Mouse (Mus musculus) left cerebral cortex, adult 2 months (tissue): ENCODE data around the gene Cdipt. TPM values are rescaled to one million over a fixed set of nuclear protein-coding genes. Genes with fewer than 3 reads are reported as not detected.

Experiments used
- DNase-seq, 2 experiments: peaks; one replicate each; pipeline ENCODE4 v3.0.0; 2021 to 2022; ENCODE audit warnings: low spot score in 2 of 2, mixed read lengths in 1 of 2; ENCODE audit errors: extremely low spot score in 1 of 2
- H3K27ac ChIP-seq: fragments of 200-600 bp; 2 replicates; pipeline ENCODE4 v1.8.1; 2022
- H3K4me3 ChIP-seq: fragments of 200-600 bp; 2 replicates; pipeline ENCODE4 v1.8.1; 2022
- CTCF ChIP-seq: fragments of 200-600 bp; IDR thresholded peaks from 2 replicates; pipeline ENCODE4 v1.8.1; 2022; ENCODE audit warnings: antibody characterized with exemption, mild to moderate bottlenecking, moderate library complexity
- intact Hi-C: fragments of 180-260 bp; cut with DNase I; formaldehyde crosslinking; loops from one replicate; pipeline ENCODE4 v1.15.1; 2025
- total RNA-seq, 2 experiments: library from RNA; stranded (reverse); gene quantifications; 2 replicates each; pipeline ENCODE4 v1.2.3; 2021

Gene Cdipt
- total RNA-seq, 2 experiments from 2014 or later, result 181 to 186 TPM

DNA sequence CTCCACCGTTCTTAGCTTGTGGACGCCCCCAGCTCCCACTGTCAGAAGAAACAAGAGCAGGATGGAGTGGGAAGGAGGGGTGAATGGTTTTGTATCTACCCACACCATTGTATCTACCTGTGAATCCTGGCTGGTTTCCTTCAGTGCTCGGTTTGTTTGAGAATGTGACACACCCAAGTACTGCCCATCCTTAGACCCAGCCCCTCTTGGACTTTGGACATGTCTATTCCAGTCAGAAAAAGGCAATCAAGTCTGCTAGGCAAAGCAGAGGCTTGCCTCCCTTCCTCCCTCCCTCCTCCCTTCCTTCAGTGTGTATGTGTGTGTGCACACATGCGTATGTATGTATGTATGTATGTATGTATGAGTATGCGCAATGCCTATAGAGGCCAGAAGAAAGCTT is 27.9 kb downstream of the Cdipt start:
- DNase-seq, result no peak
- TF ChIP-seq CTCF, result no peak
- H3K27ac ChIP-seq, result no peak overlapping the region
- intact Hi-C loops, result no loop called here
- H3K4me3 ChIP-seq, result no peak overlapping the region

GRCm38 (mm10) chr7:127004122-127004875 is 28.6 kb downstream of the Cdipt start:
- intact Hi-C loops, result no loop called here

DNA sequence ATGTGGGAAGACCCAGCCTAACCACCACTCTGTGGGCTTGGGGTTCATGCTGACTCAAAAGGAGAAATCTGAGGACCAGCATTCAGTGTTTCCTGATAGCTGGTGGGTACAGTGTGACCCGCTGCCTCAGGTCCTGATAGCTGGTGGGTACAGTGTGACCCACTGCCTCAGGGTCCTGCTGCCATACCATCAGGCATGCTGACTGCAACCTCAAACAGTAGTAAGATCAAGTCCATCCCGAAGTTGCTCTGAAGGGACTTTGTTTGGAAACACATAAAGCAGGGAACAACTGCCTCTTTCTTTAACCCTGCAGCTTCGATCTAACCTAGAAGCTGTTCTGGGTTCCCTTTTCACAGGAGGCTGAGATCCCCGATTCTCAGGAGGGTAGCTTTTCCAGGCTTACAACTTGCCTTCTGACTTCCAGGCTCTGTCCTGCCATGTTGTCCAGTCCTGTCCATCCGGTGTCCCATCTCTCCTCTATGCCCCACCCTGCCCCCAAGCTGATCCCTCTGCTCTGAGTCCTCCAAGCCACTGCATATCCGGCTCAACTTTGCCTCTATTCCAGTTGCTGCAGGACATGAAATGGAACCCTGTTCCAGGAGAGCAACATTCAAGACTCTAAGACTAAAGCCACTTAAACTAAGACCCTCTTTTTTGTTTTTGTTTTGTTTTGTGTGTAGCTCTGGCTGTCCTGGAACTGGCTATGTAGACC is 31.8 kb downstream of the Cdipt start:
- DNase-seq, result no peak
- H3K4me3 ChIP-seq, result no peak overlapping the region
- intact Hi-C loops, result loop anchor here (1.0 kb wide), 1 partner anchor 22 kb away; no protein-coding TSS in a partner anchor
- peak overlapping the region; percentile 86 for H3K27ac ChIP-seq
- TF ChIP-seq CTCF, result no peak

More at GRCm38 (mm10) chr7:127004122-127004875, 28.6 kb downstream of the Cdipt start:
- no peak for DNase-seq
- no peak overlapping the region for H3K27ac ChIP-seq
- no peak overlapping the region for H3K4me3 ChIP-seq
- TF ChIP-seq CTCF, result peak; percentile 15; the same call in 1 of the 2 replicates

DNA sequence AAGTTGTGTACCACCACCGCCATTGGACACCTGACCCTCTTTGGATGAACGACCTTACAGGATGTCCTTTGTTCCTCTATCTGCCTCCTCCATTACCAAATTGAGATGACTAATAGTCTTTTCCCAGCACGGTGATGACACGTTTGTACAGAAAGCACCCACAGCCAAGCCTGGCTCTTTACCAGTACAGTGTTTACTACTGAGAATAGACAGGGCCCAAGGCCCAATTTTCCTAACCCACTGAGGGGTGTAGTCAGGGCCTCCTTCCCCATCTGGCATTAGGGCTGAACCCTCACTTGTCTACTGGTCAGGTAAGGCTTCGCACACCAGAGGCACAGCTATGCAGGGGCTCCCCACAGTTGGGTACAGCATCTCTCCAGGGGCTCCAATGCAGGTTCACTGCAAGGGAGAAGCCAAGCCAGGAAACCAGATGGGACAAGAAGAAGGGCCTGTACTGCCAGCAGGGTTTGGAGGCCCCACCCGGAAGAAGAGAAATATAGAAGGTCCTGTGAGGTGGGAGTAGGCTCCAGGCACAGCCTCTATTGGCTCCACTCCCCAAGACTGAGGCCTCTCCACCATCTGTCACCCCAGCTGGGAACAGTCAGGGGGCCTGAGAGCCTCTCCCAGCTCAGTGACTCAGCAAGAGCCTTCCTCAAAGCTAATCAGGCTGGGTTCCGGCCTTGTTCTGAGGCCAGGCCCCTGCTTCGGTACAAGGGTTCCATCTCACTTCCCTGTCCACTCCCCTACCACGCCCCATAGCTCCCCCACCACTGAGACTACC is 32.7 kb downstream of the Cdipt start:
- peak; percentile 45 to 83 for DNase-seq
- peak overlapping the region; percentile 86 for H3K27ac ChIP-seq
- TF ChIP-seq CTCF, result no peak
- H3K4me3 ChIP-seq, result no peak overlapping the region
- intact Hi-C loops, result loop anchor here (1.0 kb wide), 1 partner anchor 23 kb away; no protein-coding TSS in a partner anchor

DNA sequence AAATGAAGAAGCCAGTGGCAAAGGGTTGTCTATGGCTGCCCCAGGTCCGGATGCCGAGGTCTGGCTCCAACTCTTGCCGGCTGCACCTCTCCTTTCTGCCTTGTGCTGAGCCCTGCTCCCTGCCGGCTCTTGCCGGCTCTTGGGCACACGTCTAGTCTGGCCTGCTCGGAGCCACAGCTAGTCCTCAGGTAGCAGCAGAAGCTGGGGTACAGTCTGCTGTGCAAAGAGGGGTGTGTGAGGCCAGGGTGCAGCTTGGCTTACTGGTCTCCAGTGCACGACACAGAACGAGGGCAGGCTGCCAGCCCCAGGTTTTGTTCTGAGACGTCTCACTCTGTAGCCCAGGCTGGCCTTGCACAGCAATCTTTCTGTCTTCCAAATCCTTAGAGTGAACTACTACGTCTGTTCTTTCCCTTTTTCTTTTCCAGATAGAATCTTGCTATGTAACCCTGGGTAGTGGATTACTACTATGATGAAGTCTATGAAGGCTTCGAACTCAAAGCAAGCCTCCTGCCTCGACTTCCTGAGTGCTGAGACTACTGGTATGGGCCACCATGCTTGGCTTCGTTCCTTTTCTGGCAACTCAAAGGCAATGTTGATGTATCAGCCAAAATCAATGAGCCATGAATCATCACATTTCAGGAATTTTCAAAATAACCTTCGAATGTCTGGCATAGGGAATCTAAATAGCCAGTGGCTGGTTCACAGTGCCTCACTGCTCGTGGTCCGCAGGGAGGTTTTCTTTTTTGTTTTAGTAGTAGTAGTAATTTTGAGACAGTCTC is 33.8 kb downstream of the Cdipt start:
- no peak for TF ChIP-seq CTCF
- Histone ChIP-seq H3K4me3 (no peak overlapping the region), H3K27ac (peak overlapping the region; percentile 86)
- intact Hi-C loops, result no loop called here
- DNase-seq, result no peak

- no peak for TF ChIP-seq CTCF
- DNase-seq, result no peak
- Histone ChIP-seq H3K4me3 (no peak overlapping the region), H3K27ac (no peak overlapping the region)
- intact Hi-C loops, result no loop called here
These were observed 35.3 kb downstream of the Cdipt start for GRCm38 (mm10) chr7:127011051-127011450.

- no peak for TF ChIP-seq CTCF
- intact Hi-C loops, result no loop called here
- H3K27ac ChIP-seq, result no peak overlapping the region
- no peak overlapping the region for H3K4me3 ChIP-seq
- no peak for DNase-seq
These were observed 36.0 kb downstream of the Cdipt start for GRCm38 (mm10) chr7:127011717-127012116.

- H3K4me3 ChIP-seq, result no peak overlapping the region
- intact Hi-C loops, result no loop called here
- no peak overlapping the region for H3K27ac ChIP-seq
- DNase-seq, result no peak
- TF ChIP-seq CTCF, result no peak
These were observed 36.7 kb downstream of the Cdipt start for GRCm38 (mm10) chr7:127012374-127012773.

DNA sequence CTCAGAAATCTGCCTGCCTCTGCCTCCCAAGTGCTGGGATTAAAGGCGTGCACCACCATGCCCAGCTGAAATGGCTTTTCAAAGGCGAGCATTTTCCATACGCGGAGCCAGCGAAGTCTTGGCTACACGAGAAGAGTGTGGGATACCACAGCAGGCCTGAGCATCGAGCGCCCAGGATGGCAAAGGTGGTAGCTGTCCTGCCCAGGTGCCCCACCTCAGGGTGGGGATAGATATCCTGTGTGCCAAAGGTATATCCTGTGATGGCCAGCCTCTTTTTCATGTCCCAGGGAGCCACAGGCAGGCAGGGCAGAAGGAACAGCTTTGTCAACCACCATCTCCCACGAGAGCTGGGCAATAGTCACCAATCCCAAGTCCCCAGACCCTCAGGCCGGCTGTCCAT is 37.1 kb downstream of the Cdipt start:
- TF ChIP-seq CTCF, result no peak

DNA sequence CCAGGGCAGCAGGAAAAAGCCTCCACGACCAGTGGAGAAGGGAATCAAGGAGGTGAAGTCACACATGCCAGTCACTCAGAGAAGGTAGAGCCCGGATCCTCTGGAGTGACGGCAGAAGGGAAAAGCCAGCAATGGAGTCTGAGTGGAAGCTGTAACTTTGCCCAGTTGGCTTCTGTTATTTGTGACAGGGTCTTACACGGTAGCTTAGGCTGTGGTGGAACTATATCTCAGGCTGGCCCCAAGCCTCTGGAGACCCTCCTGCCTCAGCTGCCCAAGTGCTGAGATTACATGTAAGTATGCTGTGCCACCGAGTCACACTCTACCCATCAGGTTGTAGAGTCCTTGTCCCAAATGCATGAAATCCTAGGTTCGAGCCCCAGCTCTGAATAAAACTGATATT is 37.7 kb downstream of the Cdipt start:
- no peak overlapping the region for H3K27ac ChIP-seq
- no peak overlapping the region for H3K4me3 ChIP-seq
- no peak for DNase-seq
- TF ChIP-seq CTCF, result no peak
- intact Hi-C loops, result no loop called here

More for the DNA sequence above, 37.1 kb downstream of the Cdipt start:
- no peak overlapping the region for H3K4me3 ChIP-seq
- no peak for DNase-seq
- intact Hi-C loops, result no loop called here
- H3K27ac ChIP-seq, result no peak overlapping the region

GRCm38 (mm10) chr7:127014320-127014719 is 38.6 kb downstream of the Cdipt start, which contains the start of gene Mvp:
Mvp (minus strand) TSS chr7:127014621.
- peak within 1 kb of the TSS; percentile 51 for H3K4me3 ChIP-seq
- no peak for TF ChIP-seq CTCF
- H3K27ac ChIP-seq, result peak within 1 kb of the TSS; percentile 79
- intact Hi-C loops, result no loop called here
- no peak for DNase-seq
